Mouse (Mus musculus) megakaryocyte progenitor cell, adult 5-6 weeks (primary cell): ENCODE results near the gene Gm12695. TPM values are rescaled to one million over a fixed set of nuclear protein-coding genes. Genes with fewer than 3 reads are reported as not detected.

Experiments used
- ATAC-seq: replicated peaks from 2 replicates; pipeline ENCODE4 v1.8.0; 2016; ENCODE audit warnings: mild to moderate bottlenecking, moderate TSS enrichment, inconsistent platforms; ENCODE audit not compliant: poor library complexity
- total RNA-seq, 2 experiments: library from RNA; stranded (forward) in 1 of 2; stranded (reverse) in 1 of 2; fragments of 157-497, 149-512 nt in 1 of 2; fragments of 200-1000 nt in 1 of 2; gene quantifications; 2 replicates each; pipeline versions ENCODE4 v1.2.3 to v1.2.4; 2015 to 2017

Gene Gm12695
- total RNA-seq, 2 experiments from 2014 or later = not detected

GRCm38 (mm10) chr4:96705281-96705951 is 79.6 kb downstream of the Gm12695 start:
- peak; percentile 87 for ATAC-seq

- ATAC-seq = no peak
Observed at GRCm38 (mm10) chr4:96698218-96698561, 86.8 kb downstream of the Gm12695 start.

GRCm38 (mm10) chr4:96697511-96698217 is 87.3 kb downstream of the Gm12695 start:
- no peak for ATAC-seq

- peak; percentile 90 for ATAC-seq
Observed at GRCm38 (mm10) chr4:96696614-96697360, 88.2 kb downstream of the Gm12695 start.

GRCm38 (mm10) chr4:96687358-96687803 is 97.6 kb downstream of the Gm12695 start:
- no peak for ATAC-seq

- peak; percentile 44; the same call in 1 of the 2 replicates for ATAC-seq
Observed at GRCm38 (mm10) chr4:96683474-96683873, 101.5 kb downstream of the Gm12695 start.

- ATAC-seq = no peak
Observed at GRCm38 (mm10) chr4:96680966-96681365, 104.0 kb downstream of the Gm12695 start.

GRCm38 (mm10) chr4:96680233-96680632 is 104.8 kb downstream of the Gm12695 start:
- peak; percentile 61; the same call in 1 of the 2 replicates for ATAC-seq

Other genes with a start within 250 kb of the Gm12695 start
- gene Cyp2j6, start 231.5 kb downstream of the Gm12695 start, total RNA-seq (2015) = 2.4 and 3.1 TPM in 2 replicates
- gene Cyp2j6, start 231.5 kb downstream of the Gm12695 start, total RNA-seq (2017) = 2.5 and 2.8 TPM in 2 replicates
- gene Cyp2j9, start 193.6 kb downstream of the Gm12695 start, total RNA-seq (2015) = 3.0 and 7.1 TPM in 2 replicates
- gene Cyp2j9, start 193.6 kb downstream of the Gm12695 start, total RNA-seq (2017) = 6.9 and 7.8 TPM in 2 replicates
- gene Cyp2j5, start 121.0 kb downstream of the Gm12695 start, total RNA-seq (2015) = not detected in 2 replicates
- gene Cyp2j5, start 121.0 kb downstream of the Gm12695 start, total RNA-seq (2017) = not detected in 2 replicates